Mouse (Mus musculus) neural tube, embryonic 12.5 days (tissue): ENCODE measurements at regions not wholly inside any gene's neighbourhood (a gene's known extent, or its start where the extent isn't known, plus 50 kb on each side); places are given as distances from the start of the nearest gene placed in this dataset.

Source experiments
- ATAC-seq: fragments of 200-750 bp; cut with Nextera tagmentation; 2 replicates; pipeline ENCODE4 v1.8.0; 2017; ENCODE audit warnings: low read depth, mild to moderate bottlenecking, moderate TSS enrichment, moderate library complexity; ENCODE audit not compliant: low FRiP score
- H3K27ac ChIP-seq: fragments of 300-500 bp; sonication (generic); 2 replicates; pipeline ENCODE4 v1.5.1; 2016
- H3K27me3 ChIP-seq: fragments of 300-500 bp; sonication (generic); replicated peaks from 2 replicates; pipeline ENCODE4 v1.6.1; 2016; ENCODE audit warnings: mild to moderate bottlenecking
- H3K36me3 ChIP-seq: fragments of 300-500 bp; sonication (generic); 2 replicates; pipeline ENCODE4 v1.6.1; 2016; ENCODE audit warnings: mild to moderate bottlenecking
- H3K4me1 ChIP-seq: fragments of 300-500 bp; sonication (generic); 2 replicates; pipeline ENCODE4 v1.6.1; 2016
- H3K4me2 ChIP-seq: fragments of 300-500 bp; sonication (generic); replicated peaks from 2 replicates; pipeline ENCODE4 v1.6.1; 2016; ENCODE audit warnings: mild to moderate bottlenecking
- H3K4me3 ChIP-seq: fragments of 300-500 bp; sonication (generic); 2 replicates; pipeline ENCODE4 v1.5.1; 2016
- H3K9ac ChIP-seq: fragments of 300-500 bp; sonication (generic); 2 replicates; pipeline ENCODE4 v1.6.1; 2016; ENCODE audit warnings: mild to moderate bottlenecking
- H3K9me3 ChIP-seq: fragments of 300-500 bp; sonication (generic); 2 replicates; pipeline ENCODE4 v1.6.1; 2016; ENCODE audit warnings: mild to moderate bottlenecking
- WGBS: fragments of 180-500 bp; shearing (Covaris S2); methylation state at CpG from one replicate; pipeline ENCODE4 v1.1.7; 2016; 5-methylcytosine and 5-hydroxymethylcytosine counted together

- no peaks in the 10 kb centered on the region for H3K36me3 ChIP-seq
- H3K27ac ChIP-seq = no peak overlapping the region
- no peaks in the 10 kb centered on the region for H3K4me1 ChIP-seq
- ATAC-seq = no peak
- no peaks in the 10 kb centered on the region for H3K27me3 ChIP-seq
- no peak overlapping the region for H3K9ac ChIP-seq
- no peak overlapping the region for H3K4me2 ChIP-seq
- 0 out of 2 replicates have a peak, but pooled peaks cover 5% of the 10 kb centered on the region for H3K9me3 ChIP-seq
- H3K4me3 ChIP-seq = no peak overlapping the region
- whole genome bisulfite sequencing = 62% methylated on average over 1 of the region's 1 CpGs
Measured at GRCm38 (mm10) chr13:5433652-5434051, 427.6 kb upstream of the Klf6 start.

GRCm38 (mm10) chr13:5435131-5435530 is 426.2 kb upstream of the Klf6 start:
- H3K4me1 ChIP-seq = no peaks in the 10 kb centered on the region
- H3K9me3 ChIP-seq = 0 out of 2 replicates have a peak, but pooled peaks cover 5% of the 10 kb centered on the region
- no peaks in the 10 kb centered on the region for H3K36me3 ChIP-seq
- no peak for ATAC-seq
- H3K27me3 ChIP-seq = no peaks in the 10 kb centered on the region
- no peak overlapping the region for H3K9ac ChIP-seq
- H3K27ac ChIP-seq = no peak overlapping the region
- H3K4me2 ChIP-seq = no peak overlapping the region
- H3K4me3 ChIP-seq = no peak overlapping the region

- H3K9me3 ChIP-seq = 0 out of 2 replicates have a peak, but pooled peaks cover 5% of the 10 kb centered on the region
- no peaks in the 10 kb centered on the region for H3K36me3 ChIP-seq
- 75% methylated on average over 2 of the region's 2 CpGs for WGBS
- H3K9ac ChIP-seq = no peak overlapping the region
- H3K4me1 ChIP-seq = no peaks in the 10 kb centered on the region
- H3K27me3 ChIP-seq = no peaks in the 10 kb centered on the region
- ATAC-seq = no peak
- no peak overlapping the region for H3K4me2 ChIP-seq
- H3K27ac ChIP-seq = no peak overlapping the region
- no peak overlapping the region for H3K4me3 ChIP-seq
Measured at GRCm38 (mm10) chr13:5436191-5436590, 425.1 kb upstream of the Klf6 start.

GRCm38 (mm10) chr13:5440454-5440853 is 420.8 kb upstream of the Klf6 start:
- ATAC-seq = no peak
- 67% methylated on average over 4 of the region's 4 CpGs for WGBS
- Histone ChIP-seq H3K36me3 (no peaks in the 10 kb centered on the region), H3K4me2 (no peak overlapping the region), H3K27ac (no peak overlapping the region), H3K9me3 (no peaks in the 10 kb centered on the region), H3K27me3 (no peaks in the 10 kb centered on the region), H3K4me3 (no peak overlapping the region), H3K9ac (no peak overlapping the region), H3K4me1 (no peaks in the 10 kb centered on the region)

- 87% methylated on average over 5 of the region's 5 CpGs for WGBS
- H3K4me1 ChIP-seq = no peaks in the 10 kb centered on the region
- ATAC-seq = no peak
- H3K9ac ChIP-seq = no peak overlapping the region
- no peaks in the 10 kb centered on the region for H3K27me3 ChIP-seq
- H3K4me2 ChIP-seq = no peak overlapping the region
- no peaks in the 10 kb centered on the region for H3K36me3 ChIP-seq
- H3K27ac ChIP-seq = no peak overlapping the region
- no peaks in the 10 kb centered on the region for H3K9me3 ChIP-seq
- no peak overlapping the region for H3K4me3 ChIP-seq
Measured at GRCm38 (mm10) chr13:5444759-5445478, 416.4 kb upstream of the Klf6 start.

- Histone ChIP-seq H3K9ac (no peak overlapping the region), H3K36me3 (no peaks in the 10 kb centered on the region), H3K9me3 (no peaks in the 10 kb centered on the region), H3K4me1 (no peaks in the 10 kb centered on the region), H3K4me2 (no peak overlapping the region), H3K27ac (no peak overlapping the region), H3K27me3 (no peaks in the 10 kb centered on the region), H3K4me3 (no peak overlapping the region)
- 90% methylated on average over 1 of the region's 1 CpGs for WGBS
- no peak for ATAC-seq
Measured at GRCm38 (mm10) chr13:5448601-5449000, 412.7 kb upstream of the Klf6 start.

- ATAC-seq = no peak
- Histone ChIP-seq H3K9ac (no peak overlapping the region), H3K27me3 (no peaks in the 10 kb centered on the region), H3K4me3 (no peak overlapping the region), H3K36me3 (no peaks in the 10 kb centered on the region), H3K27ac (no peak overlapping the region), H3K9me3 (no peaks in the 10 kb centered on the region), H3K4me1 (no peaks in the 10 kb centered on the region), H3K4me2 (no peak overlapping the region)
- WGBS = 81% methylated on average over 2 of the region's 2 CpGs
Measured at GRCm38 (mm10) chr13:5480779-5481178, 380.5 kb upstream of the Klf6 start.

GRCm38 (mm10) chr13:5492266-5492665 is 369.0 kb upstream of the Klf6 start:
- WGBS = 73% methylated on average over 1 of the region's 1 CpGs
- Histone ChIP-seq H3K27me3 (no peaks in the 10 kb centered on the region), H3K4me1 (no peaks in the 10 kb centered on the region), H3K4me2 (no peak overlapping the region), H3K36me3 (no peaks in the 10 kb centered on the region), H3K27ac (no peak overlapping the region), H3K9ac (no peak overlapping the region), H3K9me3 (no peaks in the 10 kb centered on the region), H3K4me3 (no peak overlapping the region)
- ATAC-seq = no peak

GRCm38 (mm10) chr13:5497535-5497934 is 363.7 kb upstream of the Klf6 start:
- Histone ChIP-seq H3K4me3 (no peak overlapping the region), H3K9me3 (no peaks in the 10 kb centered on the region), H3K27me3 (no peaks in the 10 kb centered on the region), H3K9ac (no peak overlapping the region), H3K4me1 (no peaks in the 10 kb centered on the region), H3K36me3 (no peaks in the 10 kb centered on the region), H3K4me2 (no peak overlapping the region), H3K27ac (no peak overlapping the region)
- ATAC-seq = no peak

- Histone ChIP-seq H3K4me1 (no peaks in the 10 kb centered on the region), H3K27ac (no peak overlapping the region), H3K9me3 (no peaks in the 10 kb centered on the region), H3K27me3 (no peaks in the 10 kb centered on the region), H3K9ac (no peak overlapping the region), H3K4me2 (no peak overlapping the region), H3K36me3 (no peaks in the 10 kb centered on the region), H3K4me3 (no peak overlapping the region)
- ATAC-seq = no peak
Measured at GRCm38 (mm10) chr13:5511784-5512183, 349.5 kb upstream of the Klf6 start.

- Histone ChIP-seq H3K27me3 (no peaks in the 10 kb centered on the region), H3K27ac (no peak overlapping the region), H3K9ac (no peak overlapping the region), H3K4me3 (no peak overlapping the region), H3K4me2 (no peak overlapping the region), H3K9me3 (no peaks in the 10 kb centered on the region), H3K4me1 (no peaks in the 10 kb centered on the region), H3K36me3 (no peaks in the 10 kb centered on the region)
- WGBS = 78% methylated on average over 2 of the region's 2 CpGs
- no peak for ATAC-seq
Measured at GRCm38 (mm10) chr13:5515552-5515951, 345.7 kb upstream of the Klf6 start.

- H3K4me3 ChIP-seq = no peak overlapping the region
- WGBS = 92% methylated on average over 2 of the region's 2 CpGs
- no peak overlapping the region for H3K4me2 ChIP-seq
- no peak overlapping the region for H3K9ac ChIP-seq
- no peaks in the 10 kb centered on the region for H3K4me1 ChIP-seq
- ATAC-seq = no peak
- no peaks in the 10 kb centered on the region for H3K9me3 ChIP-seq
- H3K36me3 ChIP-seq = no peaks in the 10 kb centered on the region
- no peak overlapping the region for H3K27ac ChIP-seq
- no peaks in the 10 kb centered on the region for H3K27me3 ChIP-seq
Measured at GRCm38 (mm10) chr13:5516088-5516487, 345.2 kb upstream of the Klf6 start.

- no peak overlapping the region for H3K4me2 ChIP-seq
- no peak overlapping the region for H3K9ac ChIP-seq
- no peaks in the 10 kb centered on the region for H3K4me1 ChIP-seq
- no peak overlapping the region for H3K4me3 ChIP-seq
- 89% methylated on average over 1 of the region's 1 CpGs for WGBS
- no peaks in the 10 kb centered on the region for H3K9me3 ChIP-seq
- ATAC-seq = no peak
- H3K27ac ChIP-seq = no peak overlapping the region
- H3K36me3 ChIP-seq = no peaks in the 10 kb centered on the region
- H3K27me3 ChIP-seq = no peaks in the 10 kb centered on the region
Measured at GRCm38 (mm10) chr13:5519181-5519580, 342.1 kb upstream of the Klf6 start.
